8 mouse cellular contexts compared by ENCODE assay signal in the genomic region with DNA sequence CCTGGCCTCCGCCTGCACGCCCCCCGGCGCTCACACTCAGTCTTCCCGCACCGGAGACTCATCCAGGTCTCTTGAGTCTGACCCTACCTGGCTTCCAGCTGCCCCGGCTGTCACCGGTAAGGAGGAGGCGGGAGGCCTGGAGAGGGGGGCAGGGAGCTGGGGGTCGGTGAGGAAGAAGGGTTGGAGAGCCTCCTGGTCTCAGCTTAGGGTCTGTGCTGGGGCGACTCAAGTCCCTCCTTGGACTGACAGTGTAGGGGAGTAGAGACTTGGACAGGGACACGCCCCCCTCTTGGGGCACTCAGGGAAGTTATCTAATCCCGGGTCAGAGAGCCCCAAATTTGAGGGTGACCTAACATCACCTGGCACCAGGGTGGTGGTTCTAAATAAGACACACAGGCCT. TPM values are rescaled to one million over a fixed set of nuclear protein-coding genes. Genes with fewer than 3 reads are reported as not detected.
DNase-seq lines count a peak whose midpoint lies in the region; ATAC-seq and TF ChIP-seq lines count a peak whose summit lies in the region.

No protein-coding gene starts in this region.

- peaks cover 55% of the 10 kb centered on the region for H3K36me3 ChIP-seq in forebrain, embryonic 13.5 days (ENCODE audit: poor library complexity, severe bottlenecking)
- H3K36me3 ChIP-seq in liver, embryonic 11.5 days (ENCODE audit: control insufficient read depth, insufficient read depth, low read length) = peaks cover 24% of the 10 kb centered on the region; the same call in 1 of the 2 replicates
- peaks cover 24% of the 10 kb centered on the region for H3K36me3 ChIP-seq in small intestine, adult 2 months (ENCODE audit: control insufficient read depth, insufficient read depth, low read length)

- peak; percentile 34 for ATAC-seq in forebrain, embryonic 13.5 days
- ATAC-seq in liver, embryonic 11.5 days (replicated peaks; ENCODE audit: low FRiP score) = peak; percentile 9; the same call in 1 of the 2 replicates

- H3K9me3 ChIP-seq in forebrain, embryonic 13.5 days (replicated peaks) = no peaks in the 10 kb centered on the region
- H3K9me3 ChIP-seq in liver, embryonic 11.5 days (ENCODE audit: control insufficient read depth, low read length) = no peaks in the 10 kb centered on the region

- H3K27ac ChIP-seq in forebrain, embryonic 13.5 days = peak overlapping the region; percentile 81
- peak overlapping the region; percentile 68 for H3K27ac ChIP-seq in liver, embryonic 11.5 days (ENCODE audit: low read depth, low read length)
- peak overlapping the region; percentile 60 for H3K27ac ChIP-seq in small intestine, adult 2 months (ENCODE audit: insufficient read depth, low read depth, low read length)

- peak; percentile 8 for DNase-seq in right cerebral cortex, postnatal 14 days
- no peak for DNase-seq in right cerebral cortex, postnatal 36 days (ENCODE audit: low spot score in 2 of 2)
- DNase-seq in liver, embryonic 11.5 days (ENCODE audit: low spot score) = no peak
- no peak for DNase-seq in adrenal gland, adult 18-20 months (ENCODE audit: low spot score in 2 of 2)
- no peak for DNase-seq in left cerebral cortex, postnatal 10 days (ENCODE audit: extremely low spot score in 1 of 2, low spot score in 2 of 2)
- no peak for DNase-seq in thymus, postnatal 10 days (ENCODE audit: low spot score in 2 of 2)

- WGBS in forebrain, embryonic 13.5 days = 10% methylated on average over 12 of the region's 13 CpGs
- 9% methylated on average over 13 of the region's 13 CpGs for WGBS in liver, embryonic 11.5 days
- 5% methylated on average over 13 of the region's 13 CpGs for WGBS in small intestine, adult 2 months

- H3K4me1 ChIP-seq in forebrain, embryonic 13.5 days = peaks cover 33% of the 10 kb centered on the region
- peaks cover 22% of the 10 kb centered on the region for H3K4me1 ChIP-seq in liver, embryonic 11.5 days (replicated peaks; ENCODE audit: control insufficient read depth, insufficient read depth, low read length)
- peaks cover 11% of the 10 kb centered on the region for H3K4me1 ChIP-seq in small intestine, adult 2 months (ENCODE audit: control insufficient read depth, insufficient read depth, insufficient read length, low read length)

- peak overlapping the region; percentile 82 for H3K9ac ChIP-seq in forebrain, embryonic 13.5 days
- peak overlapping the region; percentile 77 for H3K9ac ChIP-seq in liver, embryonic 11.5 days (ENCODE audit: low read depth, low read length)

- peak overlapping the region; percentile 88 for H3K4me2 ChIP-seq in forebrain, embryonic 13.5 days
- H3K4me2 ChIP-seq in liver, embryonic 11.5 days = peak overlapping the region; percentile 100

- H3K4me3 ChIP-seq in forebrain, embryonic 13.5 days = peak overlapping the region; percentile 65
- peak overlapping the region; percentile 74 for H3K4me3 ChIP-seq in liver, embryonic 11.5 days (ENCODE audit: low read depth, low read length)
- peak overlapping the region; percentile 80 for H3K4me3 ChIP-seq in small intestine, adult 2 months (ENCODE audit: low read depth, low read length)

- intact Hi-C loops in left cerebral cortex, postnatal 10 days (cut with DNase I) = no loop called here

- no peak for TF ChIP-seq CTCF in small intestine, adult 2 months (IDR thresholded peaks at IDR 0.05; ENCODE audit: extremely low read depth, insufficient read length, insufficient replicate concordance, low read depth, low read length)

- no peaks in the 10 kb centered on the region for H3K27me3 ChIP-seq in forebrain, embryonic 13.5 days
- no peaks in the 10 kb centered on the region for H3K27me3 ChIP-seq in liver, embryonic 11.5 days (replicated peaks; ENCODE audit: control insufficient read depth, insufficient read depth, low read length)
- no peaks in the 10 kb centered on the region for H3K27me3 ChIP-seq in small intestine, adult 2 months (ENCODE audit: control insufficient read depth, insufficient read depth, low read length)

- no peak for TF ChIP-seq POLR2A in small intestine, adult 2 months (IDR thresholded peaks at IDR 0.05; ENCODE audit: low read depth, low read length)

RNA-seq across cellular contexts. Expression of a gene that starts 0.6 kb away (rescaled TPM):
- 8.8 and 9.5 TPM in 2 replicates for polyA plus RNA-seq in forebrain, embryonic 13.5 days (2015; fragmentation: Nextera tagmentation; extraction: Ambion mirVana)
- 3.2 and 3.4 TPM in 2 replicates for polyA plus RNA-seq in liver, embryonic 11.5 days (2014; fragmentation: Nextera tagmentation; extraction: Ambion mirVana)
- 35.6 and 67.1 TPM in 2 replicates for polyA plus RNA-seq in small intestine, adult 2 months (2012; rRNA removed)
- 10 to 100 TPM; 45.4 to 46.7 TPM for total RNA-seq in adrenal gland, adult 18-20 months (2021)
- 10 to 100 TPM; 19.3 to 21.8 TPM for total RNA-seq in left cerebral cortex, postnatal 10 days (2021)

RNA-seq across cellular contexts. Expression of a gene that starts 6.0 kb away (rescaled TPM):
- 171 and 172 TPM in 2 replicates for polyA plus RNA-seq in forebrain, embryonic 13.5 days (2015; fragmentation: Nextera tagmentation; extraction: Ambion mirVana)
- 159 and 171 TPM in 2 replicates for polyA plus RNA-seq in liver, embryonic 11.5 days (2014; fragmentation: Nextera tagmentation; extraction: Ambion mirVana)
- 83.4 and 151 TPM in 2 replicates for polyA plus RNA-seq in small intestine, adult 2 months (2012; rRNA removed)
- 100 to 1,000 TPM; 129 to 141 TPM for total RNA-seq in adrenal gland, adult 18-20 months (2021)
- total RNA-seq in left cerebral cortex, postnatal 10 days (2021) = 100 to 1,000 TPM; 105 to 107 TPM

RNA-seq across cellular contexts. Expression of a gene that starts 7.6 kb away (rescaled TPM):
- polyA plus RNA-seq in forebrain, embryonic 13.5 days (2015; fragmentation: Nextera tagmentation; extraction: Ambion mirVana) = 5.9 TPM in 2 replicates
- 1.4 and 1.6 TPM in 2 replicates for polyA plus RNA-seq in liver, embryonic 11.5 days (2014; fragmentation: Nextera tagmentation; extraction: Ambion mirVana)
- 5.8 and 8.6 TPM in 2 replicates for polyA plus RNA-seq in small intestine, adult 2 months (2012; rRNA removed)
- total RNA-seq in adrenal gland, adult 18-20 months (2021) = 10 to 100 TPM; 16.6 to 19.1 TPM
- 100 to 1,000 TPM; 536 to 546 TPM for total RNA-seq in left cerebral cortex, postnatal 10 days (2021)

RNA-seq across cellular contexts. Expression of a gene that starts 16.5 kb away (rescaled TPM):
- 8.9 and 9.2 TPM in 2 replicates for polyA plus RNA-seq in forebrain, embryonic 13.5 days (2015; fragmentation: Nextera tagmentation; extraction: Ambion mirVana)
- 8.6 and 8.7 TPM in 2 replicates for polyA plus RNA-seq in liver, embryonic 11.5 days (2014; fragmentation: Nextera tagmentation; extraction: Ambion mirVana)
- 2.5 and 3.7 TPM in 2 replicates for polyA plus RNA-seq in small intestine, adult 2 months (2012; rRNA removed)
- 1 to 10 TPM; 1.1 to 1.2 TPM for total RNA-seq in adrenal gland, adult 18-20 months (2021)
- total RNA-seq in left cerebral cortex, postnatal 10 days (2021) = 1 to 10 TPM; 3.1 to 3.2 TPM

RNA-seq across cellular contexts. Expression of a gene that starts 39.5 kb away (rescaled TPM):
- 17.4 and 17.7 TPM in 2 replicates for polyA plus RNA-seq in forebrain, embryonic 13.5 days (2015; fragmentation: Nextera tagmentation; extraction: Ambion mirVana)
- 9.7 and 9.9 TPM in 2 replicates for polyA plus RNA-seq in liver, embryonic 11.5 days (2014; fragmentation: Nextera tagmentation; extraction: Ambion mirVana)
- polyA plus RNA-seq in small intestine, adult 2 months (2012; rRNA removed) = 4.7 and 9.1 TPM in 2 replicates
- 1 to 10 TPM; 6.4 to 8.0 TPM for total RNA-seq in adrenal gland, adult 18-20 months (2021)
- total RNA-seq in left cerebral cortex, postnatal 10 days (2021) = 10 to 100 TPM; 14.6 to 16.0 TPM
